Mouse (Mus musculus): ENCODE measurements around the gene Me3.

Gene Me3

GRCm38 (mm10) chr7:89748415-89748814 lies 116.2 kb downstream of the Me3 start:
- DNase-seq = no peak

- no peak for DNase-seq
Measured at GRCm38 (mm10) chr7:89749183-89749582, 117.0 kb downstream of the Me3 start.

GRCm38 (mm10) chr7:89766678-89767508 lies 134.7 kb downstream of the Me3 start:
- no peak for DNase-seq

GRCm38 (mm10) chr7:89769106-89769896 lies 137.1 kb downstream of the Me3 start:
- no peak for DNase-seq

GRCm38 (mm10) chr7:89770021-89770420 lies 137.8 kb downstream of the Me3 start:
- DNase-seq = peak; percentile 54 to 62

GRCm38 (mm10) chr7:89772906-89773305 lies 140.7 kb downstream of the Me3 start:
- no peak for DNase-seq

GRCm38 (mm10) chr7:89773352-89773921 lies 141.2 kb downstream of the Me3 start:
- DNase-seq = no peak

- DNase-seq = no peak
Measured at GRCm38 (mm10) chr7:89773926-89774325, 141.7 kb downstream of the Me3 start.

GRCm38 (mm10) chr7:89775848-89776247 lies 143.7 kb downstream of the Me3 start:
- no peak for DNase-seq

GRCm38 (mm10) chr7:89781391-89781790 lies 149.2 kb downstream of the Me3 start:
- no peak for DNase-seq

GRCm38 (mm10) chr7:89787735-89788134 lies 155.5 kb downstream of the Me3 start:
- no peak for DNase-seq

- DNase-seq = peak in 1 of 2 experiments; percentile 16
Measured at GRCm38 (mm10) chr7:89792576-89792975, 160.4 kb downstream of the Me3 start.

- no peak for DNase-seq
Measured at GRCm38 (mm10) chr7:89795366-89795765, 163.2 kb downstream of the Me3 start.

GRCm38 (mm10) chr7:89796351-89796801 lies 164.2 kb downstream of the Me3 start:
- peak; percentile 64 to 75 for DNase-seq

GRCm38 (mm10) chr7:89798358-89799020 lies 166.3 kb downstream of the Me3 start:
- DNase-seq = no peak

GRCm38 (mm10) chr7:89802447-89802846 lies 170.3 kb downstream of the Me3 start:
- DNase-seq = no peak

- no peak for DNase-seq
Measured at GRCm38 (mm10) chr7:89803966-89804365, 171.8 kb downstream of the Me3 start.

GRCm38 (mm10) chr7:89809400-89809799 lies 177.2 kb downstream of the Me3 start:
- no peak for DNase-seq

GRCm38 (mm10) chr7:89828436-89829065 lies 196.4 kb downstream of the Me3 start:
- DNase-seq = no peak

- peak; percentile 16 to 19 for DNase-seq
Measured at GRCm38 (mm10) chr7:89829201-89829600, 197.0 kb downstream of the Me3 start.

- no peak for DNase-seq
Measured at GRCm38 (mm10) chr7:89833521-89833920, 201.3 kb downstream of the Me3 start.

- peak; percentile 51 to 52 for DNase-seq
Measured at GRCm38 (mm10) chr7:89835566-89835965, 203.4 kb downstream of the Me3 start.
